Mouse (Mus musculus) E14TG2a.4 (cell line): Measurements from ENCODE around the gene 2900026A02Rik.
A peak's percentile ranks its signal among the peaks of the same experiment; 100 is the strongest.

ENCODE experiments used
- H3K27me3 ChIP-seq: 2 replicates; pipeline ENCODE4 v1.6.1; 2014; ENCODE audit warnings: low read length, control low read depth; ENCODE audit not compliant: insufficient read depth
- H3K36me3 ChIP-seq: 2 replicates; pipeline ENCODE4 v1.6.1; 2014; ENCODE audit warnings: low read length, control low read depth; ENCODE audit not compliant: insufficient read depth
- H3K4me1 ChIP-seq: replicated peaks from 2 replicates; pipeline ENCODE4 v1.6.1; 2014; ENCODE audit warnings: low read depth, low read length, control low read depth
- H3K4me3 ChIP-seq: replicated peaks from 2 replicates; pipeline ENCODE4 v1.5.1; 2014; ENCODE audit warnings: mild to moderate bottlenecking, low read length
- H3K9me3 ChIP-seq: 2 replicates; pipeline ENCODE4 v1.6.1; 2014; ENCODE audit warnings: low read length, control low read depth
- CTCF ChIP-seq: conservative IDR thresholded peaks from 2 replicates; pipeline ENCODE4 v1.5.1; 2014; ENCODE audit warnings: low read length
- NANOG ChIP-seq: IDR thresholded peaks from 2 replicates; pipeline ENCODE4 v1.6.1; 2014; ENCODE audit warnings: borderline replicate concordance, low read length, mixed read lengths
- POU5F1 ChIP-seq: IDR thresholded peaks from 2 replicates; pipeline ENCODE4 v1.6.1; 2014; ENCODE audit warnings: low read length, borderline replicate concordance

2900026A02Rik gene

GRCm38 (mm10) chr5:113153508-113153830, 67.6 kb downstream of the 2900026A02Rik start:
- TF ChIP-seq POU5F1 (no peak), CTCF (no peak), NANOG (no peak)
- peak overlapping the region; percentile 65 for H3K4me3 ChIP-seq
- no peaks in the 10 kb centered on the region for H3K27me3 ChIP-seq
- no peaks in the 10 kb centered on the region for H3K36me3 ChIP-seq
- peaks cover 50% of the 10 kb centered on the region for H3K4me1 ChIP-seq
- no peaks in the 10 kb centered on the region for H3K9me3 ChIP-seq

- TF ChIP-seq CTCF (no peak), NANOG (no peak), POU5F1 (no peak)
- no peaks in the 10 kb centered on the region for H3K27me3 ChIP-seq
- peaks cover 53% of the 10 kb centered on the region for H3K4me1 ChIP-seq
- no peaks in the 10 kb centered on the region for H3K9me3 ChIP-seq
- peak overlapping the region; percentile 65 for H3K4me3 ChIP-seq
- no peaks in the 10 kb centered on the region for H3K36me3 ChIP-seq
Measured at GRCm38 (mm10) chr5:113152663-113153507, 68.2 kb downstream of the 2900026A02Rik start.

GRCm38 (mm10) chr5:113151554-113152103, 69.4 kb downstream of the 2900026A02Rik start:
- Histone ChIP-seq H3K27me3 (no peaks in the 10 kb centered on the region), H3K36me3 (no peaks in the 10 kb centered on the region), H3K9me3 (no peaks in the 10 kb centered on the region), H3K4me1 (peaks cover 53% of the 10 kb centered on the region), H3K4me3 (peak overlapping the region; percentile 46)
- TF ChIP-seq NANOG: no peak

- Histone ChIP-seq H3K9me3 (no peaks in the 10 kb centered on the region), H3K36me3 (no peaks in the 10 kb centered on the region), H3K27me3 (no peaks in the 10 kb centered on the region), H3K4me1 (peaks cover 55% of the 10 kb centered on the region), H3K4me3 (peak overlapping the region; percentile 46)
- no peak for TF ChIP-seq POU5F1
- TF ChIP-seq NANOG: no peak
- TF ChIP-seq CTCF: no peak
Measured at GRCm38 (mm10) chr5:113150871-113151553, 70.0 kb downstream of the 2900026A02Rik start.

- Histone ChIP-seq H3K36me3 (no peaks in the 10 kb centered on the region), H3K27me3 (no peaks in the 10 kb centered on the region), H3K9me3 (no peaks in the 10 kb centered on the region), H3K4me3 (no peak overlapping the region), H3K4me1 (peaks cover 55% of the 10 kb centered on the region)
- TF ChIP-seq POU5F1: no peak
- no peak for TF ChIP-seq CTCF
- TF ChIP-seq NANOG: no peak
Measured at GRCm38 (mm10) chr5:113149052-113149451, 72.0 kb downstream of the 2900026A02Rik start.

GRCm38 (mm10) chr5:113147994-113148471, 73.0 kb downstream of the 2900026A02Rik start:
- H3K9me3 ChIP-seq: no peaks in the 10 kb centered on the region
- H3K4me1 ChIP-seq: peaks cover 46% of the 10 kb centered on the region
- H3K4me3 ChIP-seq: no peak overlapping the region
- H3K27me3 ChIP-seq: no peaks in the 10 kb centered on the region
- H3K36me3 ChIP-seq: no peaks in the 10 kb centered on the region
- TF ChIP-seq POU5F1: no peak
- no peak for TF ChIP-seq NANOG
- no peak for TF ChIP-seq CTCF

GRCm38 (mm10) chr5:113146656-113147055, 74.4 kb downstream of the 2900026A02Rik start:
- no peak overlapping the region for H3K4me3 ChIP-seq

GRCm38 (mm10) chr5:113145171-113145570, 75.9 kb downstream of the 2900026A02Rik start:
- H3K36me3 ChIP-seq: no peaks in the 10 kb centered on the region
- no peak overlapping the region for H3K4me3 ChIP-seq
- no peak for TF ChIP-seq CTCF
- TF ChIP-seq NANOG: no peak
- TF ChIP-seq POU5F1: no peak
- peaks cover 5% of the 10 kb centered on the region; the same call in 1 of the 2 replicates for H3K27me3 ChIP-seq
- peaks cover 21% of the 10 kb centered on the region for H3K4me1 ChIP-seq
- no peaks in the 10 kb centered on the region for H3K9me3 ChIP-seq

More at GRCm38 (mm10) chr5:113146656-113147055, 74.4 kb downstream of the 2900026A02Rik start:
- no peaks in the 10 kb centered on the region for H3K27me3 ChIP-seq
- no peaks in the 10 kb centered on the region for H3K9me3 ChIP-seq
- no peaks in the 10 kb centered on the region for H3K36me3 ChIP-seq
- peaks cover 32% of the 10 kb centered on the region for H3K4me1 ChIP-seq
- TF ChIP-seq POU5F1 (no peak), NANOG (no peak), CTCF (no peak)
